Mouse (Mus musculus): ENCODE data around the gene Gk5.

The Gk5 gene

GRCm38 (mm10) chr9:96220419-96220818, 101.3 kb downstream of the Gk5 start:
- in situ Hi-C loops (cut with MseI, MboI): no loop called here

GRCm38 (mm10) chr9:96223302-96223701, 104.1 kb downstream of the Gk5 start:
- in situ Hi-C loops (cut with MseI, MboI): no loop called here

GRCm38 (mm10) chr9:96228285-96228684, 109.1 kb downstream of the Gk5 start:
- in situ Hi-C loops (cut with MseI, MboI): no loop called here

GRCm38 (mm10) chr9:96230271-96230670, 111.1 kb downstream of the Gk5 start:
- in situ Hi-C loops (cut with MseI, MboI): no loop called here
